Mouse (Mus musculus) liver, adult 2 months (tissue): ENCODE data around the gene Nav2. TPM values are rescaled to one million over a fixed set of nuclear protein-coding genes. Genes with fewer than 3 reads are reported as not detected.

Experiments
- DNase-seq: peaks from one replicate; pipeline ENCODE4 v3.0.0-alpha.2; 2011; ENCODE audit warnings: low read depth, low spot score; ENCODE audit errors: extremely low read depth
- H3K27ac ChIP-seq: fragments of 200-500 bp; replicated peaks from 2 replicates; pipeline ENCODE4 v1.5.1; 2012; ENCODE audit warnings: low read depth, mild to moderate bottlenecking, control low read depth, inconsistent platforms, low read length; ENCODE audit not compliant: insufficient read depth
- H3K27me3 ChIP-seq: fragments of 200-500 bp; 2 replicates; pipeline ENCODE4 v1.6.1; 2012; ENCODE audit warnings: mild to moderate bottlenecking, moderate library complexity, low read length, inconsistent platforms; ENCODE audit not compliant: control insufficient read depth, insufficient read depth
- H3K36me3 ChIP-seq: fragments of 200-500 bp; 2 replicates; pipeline ENCODE4 v1.6.1; 2012; ENCODE audit warnings: low read length, inconsistent platforms; ENCODE audit not compliant: control insufficient read depth, insufficient read depth
- H3K4me1 ChIP-seq: fragments of 200-500 bp; 2 replicates; pipeline ENCODE4 v1.6.1; 2011; ENCODE audit warnings: low read length; ENCODE audit not compliant: control insufficient read depth, insufficient read depth
- H3K4me3 ChIP-seq: fragments of 200-500 bp; 2 replicates; pipeline ENCODE4 v1.5.1; 2011; ENCODE audit warnings: low read depth, mild to moderate bottlenecking, control low read depth, low read length, moderate library complexity; ENCODE audit not compliant: insufficient read depth
- H3K79me2 ChIP-seq: fragments of 200-500 bp; 2 replicates; pipeline ENCODE4 v1.6.1; 2012; ENCODE audit warnings: inconsistent platforms, mild to moderate bottlenecking, low read length, moderate library complexity; ENCODE audit not compliant: control insufficient read depth, insufficient read depth
- H3K9ac ChIP-seq: fragments of 200-500 bp; 2 replicates; pipeline ENCODE4 v1.6.1; 2012; ENCODE audit warnings: low read depth, mild to moderate bottlenecking, control low read depth, inconsistent platforms, low read length
- CTCF ChIP-seq: fragments of 200-500 bp; IDR thresholded peaks from 2 replicates; pipeline ENCODE4 v1.5.1; 2011; ENCODE audit warnings: low read depth, low read length, control low read depth
- POLR2A ChIP-seq: fragments of 200-500 bp; IDR thresholded peaks from 2 replicates; pipeline ENCODE4 v1.6.1; 2011; ENCODE audit warnings: low read length, control low read depth; ENCODE audit not compliant: insufficient read depth; ENCODE audit errors: extremely low read depth
- WGBS: fragments of 180-500 bp; shearing (Covaris S2); methylation state at CpG from one replicate; pipeline ENCODE4 v1.1.7; 2018; 5-methylcytosine and 5-hydroxymethylcytosine counted together
- polyA plus RNA-seq: library from polyadenylated mRNA; depleted of rRNA; stranded (reverse); fragments of >200 nt; gene quantifications from 2 replicates; pipeline ENCODE4 v1.2.3, GENCODE M21; 2012
- total RNA-seq: library from RNA; depleted of rRNA; stranded (reverse); fragments of >200 nt; gene quantifications from 2 replicates; pipeline ENCODE4 v1.2.3, GENCODE M21; 2014

Gene Nav2
- total and polyA plus RNA-seq, 2 experiments = 11.1 to 17.6 TPM

GRCm38 (mm10) chr7:49396202-49396601 is 487.7 kb downstream of the Nav2 start:
- peak; percentile 34 for DNase-seq
- Histone ChIP-seq H3K36me3 (no peaks in the 10 kb centered on the region), H3K27ac (0 out of 2 replicates have a peak overlapping the region, but pooled peaks have one; percentile 32), H3K4me1 (peaks cover 26% of the 10 kb centered on the region), H3K4me3 (no peak overlapping the region), H3K9ac (no peak overlapping the region), H3K27me3 (no peaks in the 10 kb centered on the region), H3K79me2 (peaks cover 4% of the 10 kb centered on the region; the same call in 1 of the 2 replicates)
- TF ChIP-seq POLR2A (no peak), CTCF (no peak)
- 85% methylated on average over 1 of the region's 1 CpGs for WGBS

- Histone ChIP-seq H3K27ac (peak overlapping the region; percentile 77), H3K27me3 (no peaks in the 10 kb centered on the region), H3K36me3 (no peaks in the 10 kb centered on the region), H3K9ac (peak overlapping the region; percentile 5; the same call in 1 of the 2 replicates), H3K79me2 (peaks cover 4% of the 10 kb centered on the region; the same call in 1 of the 2 replicates), H3K4me1 (peaks cover 26% of the 10 kb centered on the region), H3K4me3 (no peak overlapping the region)
- peak; percentile 99 for DNase-seq
- 15% methylated on average over 17 of the region's 17 CpGs for whole genome bisulfite sequencing
- no peak for TF ChIP-seq POLR2A
- no peak for TF ChIP-seq CTCF
Measured at GRCm38 (mm10) chr7:49397441-49398003, 489.0 kb downstream of the Nav2 start.

- H3K27ac ChIP-seq = peak overlapping the region; percentile 77
- H3K4me1 ChIP-seq = peaks cover 25% of the 10 kb centered on the region
- WGBS = 17% methylated on average over 7 of the region's 7 CpGs
Measured at GRCm38 (mm10) chr7:49398020-49398516, 489.6 kb downstream of the Nav2 start.

GRCm38 (mm10) chr7:49399314-49399713 is 490.8 kb downstream of the Nav2 start:
- peaks cover 4% of the 10 kb centered on the region; the same call in 1 of the 2 replicates for H3K79me2 ChIP-seq
- H3K27me3 ChIP-seq = no peaks in the 10 kb centered on the region
- DNase-seq = peak; percentile 77
- no peaks in the 10 kb centered on the region for H3K36me3 ChIP-seq
- peak overlapping the region; percentile 67 for H3K27ac ChIP-seq
- peaks cover 18% of the 10 kb centered on the region for H3K4me1 ChIP-seq
- WGBS = 30% methylated on average over 2 of the region's 2 CpGs
- H3K4me3 ChIP-seq = 0 out of 2 replicates have a peak overlapping the region, but pooled peaks have one; percentile 37
- H3K9ac ChIP-seq = peak overlapping the region; percentile 54
- TF ChIP-seq CTCF (peak; percentile 63), POLR2A (no peak)

More at GRCm38 (mm10) chr7:49398020-49398516, 489.6 kb downstream of the Nav2 start:
- DNase-seq = peak; percentile 60
- H3K79me2 ChIP-seq = peaks cover 4% of the 10 kb centered on the region; the same call in 1 of the 2 replicates
- H3K4me3 ChIP-seq = peak overlapping the region; percentile 27
- H3K36me3 ChIP-seq = no peaks in the 10 kb centered on the region
- peak overlapping the region; percentile 54 for H3K9ac ChIP-seq
- TF ChIP-seq CTCF (no peak), POLR2A (no peak)
- H3K27me3 ChIP-seq = no peaks in the 10 kb centered on the region

GRCm38 (mm10) chr7:49400463-49400862 is 491.9 kb downstream of the Nav2 start:
- TF ChIP-seq CTCF = no peak
- TF ChIP-seq POLR2A = no peak
- peak; percentile 62 for DNase-seq
- H3K9ac ChIP-seq = peak overlapping the region; percentile 9; the same call in 1 of the 2 replicates

GRCm38 (mm10) chr7:49402526-49402925 is 494.0 kb downstream of the Nav2 start:
- 95% methylated on average over 5 of the region's 5 CpGs for WGBS
- no peak for DNase-seq

More at GRCm38 (mm10) chr7:49400463-49400862, 491.9 kb downstream of the Nav2 start:
- Histone ChIP-seq H3K36me3 (no peaks in the 10 kb centered on the region), H3K27me3 (no peaks in the 10 kb centered on the region), H3K27ac (no peak overlapping the region), H3K79me2 (peaks cover 4% of the 10 kb centered on the region; the same call in 1 of the 2 replicates), H3K4me1 (peaks cover 18% of the 10 kb centered on the region), H3K4me3 (peak overlapping the region; percentile 27; the same call in 1 of the 2 replicates)
- WGBS = 51% methylated on average over 19 of the region's 19 CpGs

More at GRCm38 (mm10) chr7:49402526-49402925, 494.0 kb downstream of the Nav2 start:
- no peaks in the 10 kb centered on the region for H3K36me3 ChIP-seq
- H3K4me3 ChIP-seq = no peak overlapping the region
- peaks cover 4% of the 10 kb centered on the region; the same call in 1 of the 2 replicates for H3K79me2 ChIP-seq
- no peak overlapping the region for H3K9ac ChIP-seq
- no peak overlapping the region for H3K27ac ChIP-seq
- TF ChIP-seq POLR2A = no peak
- TF ChIP-seq CTCF = no peak
- H3K4me1 ChIP-seq = peaks cover 11% of the 10 kb centered on the region
- no peaks in the 10 kb centered on the region for H3K27me3 ChIP-seq
